Mouse (Mus musculus) liver, embryonic 13.5 days (tissue): ENCODE measurements at regions not wholly inside any gene's neighbourhood (a gene's known extent, or its start where the extent isn't known, plus 50 kb on each side); places are given as distances from the start of the nearest gene placed in this dataset.

Experiments used
- ATAC-seq: fragments of 200-750 bp; cut with Nextera tagmentation; 2 replicates; pipeline ENCODE4 v1.8.0; 2017; ENCODE audit warnings: low read depth, mild to moderate bottlenecking, moderate number of reproducible peaks, moderate library complexity
- DNase-seq: peaks from one replicate; pipeline ENCODE4 v3.0.0; 2022
- H3K27ac ChIP-seq: fragments of 300-500 bp; sonication (generic); 2 replicates; pipeline ENCODE4 v1.5.1; 2015; ENCODE audit warnings: moderate library complexity, mild to moderate bottlenecking, inconsistent platforms
- H3K27me3 ChIP-seq: fragments of 300-500 bp; sonication (generic); 2 replicates; pipeline ENCODE4 v1.6.1; 2015; ENCODE audit warnings: mild to moderate bottlenecking, inconsistent platforms
- H3K36me3 ChIP-seq: fragments of 300-500 bp; sonication (generic); 2 replicates; pipeline ENCODE4 v1.6.1; 2015; ENCODE audit warnings: mild to moderate bottlenecking, inconsistent platforms
- H3K4me1 ChIP-seq: fragments of 300-500 bp; sonication (generic); replicated peaks from 2 replicates; pipeline ENCODE4 v1.6.1; 2015; ENCODE audit warnings: inconsistent platforms
- H3K4me2 ChIP-seq: fragments of 300-500 bp; sonication (generic); 2 replicates; pipeline ENCODE4 v1.6.1; 2015; ENCODE audit warnings: inconsistent platforms, mild to moderate bottlenecking, moderate library complexity
- H3K4me3 ChIP-seq: fragments of 300-500 bp; sonication (generic); replicated peaks from 2 replicates; pipeline ENCODE4 v1.5.1; 2015; ENCODE audit warnings: mild to moderate bottlenecking, inconsistent platforms
- H3K9ac ChIP-seq: fragments of 300-500 bp; sonication (generic); 2 replicates; pipeline ENCODE4 v1.6.1; 2015; ENCODE audit warnings: mild to moderate bottlenecking, inconsistent platforms
- H3K9me3 ChIP-seq: fragments of 300-500 bp; sonication (generic); replicated peaks from 2 replicates; pipeline ENCODE4 v1.6.1; 2016; ENCODE audit warnings: inconsistent platforms
- WGBS: fragments of 180-500 bp; shearing (Covaris S2); methylation state at CpG from one replicate; pipeline ENCODE4 v1.1.7; 2015; ENCODE audit not compliant: insufficient replicate concordance; 5-methylcytosine and 5-hydroxymethylcytosine counted together

- no peaks in the 10 kb centered on the region for H3K9me3 ChIP-seq
- H3K36me3 ChIP-seq = no peaks in the 10 kb centered on the region
- DNase-seq (no peak), ATAC-seq (no peak)
- no peak overlapping the region for H3K27ac ChIP-seq
- no peak overlapping the region for H3K4me2 ChIP-seq
- H3K4me3 ChIP-seq = no peak overlapping the region
- 51% methylated on average over 2 of the region's 2 CpGs for WGBS
- H3K27me3 ChIP-seq = no peaks in the 10 kb centered on the region
- H3K9ac ChIP-seq = no peak overlapping the region
- no peaks in the 10 kb centered on the region for H3K4me1 ChIP-seq
Measured at GRCm38 (mm10) chr16:86318898-86319297, 417.3 kb upstream of the Adamts5 start.

- ATAC-seq (no peak), DNase-seq (no peak)
- Histone ChIP-seq H3K9me3 (no peaks in the 10 kb centered on the region), H3K4me2 (no peak overlapping the region), H3K9ac (no peak overlapping the region), H3K27me3 (no peaks in the 10 kb centered on the region), H3K27ac (no peak overlapping the region), H3K4me3 (no peak overlapping the region), H3K36me3 (no peaks in the 10 kb centered on the region), H3K4me1 (no peaks in the 10 kb centered on the region)
- WGBS = 53% methylated on average over 2 of the region's 2 CpGs
Measured at GRCm38 (mm10) chr16:86309696-86310095, 408.1 kb upstream of the Adamts5 start.

- ATAC-seq (no peak), DNase-seq (no peak)
- Histone ChIP-seq H3K9me3 (no peaks in the 10 kb centered on the region), H3K27me3 (no peaks in the 10 kb centered on the region), H3K27ac (no peak overlapping the region), H3K4me1 (no peaks in the 10 kb centered on the region), H3K4me2 (no peak overlapping the region), H3K4me3 (no peak overlapping the region), H3K9ac (no peak overlapping the region), H3K36me3 (no peaks in the 10 kb centered on the region)
- 66% methylated on average over 2 of the region's 2 CpGs for whole genome bisulfite sequencing
Measured at GRCm38 (mm10) chr16:86303869-86304268, 402.2 kb upstream of the Adamts5 start.

GRCm38 (mm10) chr16:86302451-86303145 is 401.0 kb upstream of the Adamts5 start:
- no peak for ATAC-seq
- H3K36me3 ChIP-seq = no peaks in the 10 kb centered on the region
- H3K4me1 ChIP-seq = no peaks in the 10 kb centered on the region
- H3K27me3 ChIP-seq = no peaks in the 10 kb centered on the region
- no peak overlapping the region for H3K27ac ChIP-seq
- DNase-seq = no peak
- H3K4me2 ChIP-seq = no peak overlapping the region
- WGBS = 50% methylated on average over 3 of the region's 3 CpGs
- no peaks in the 10 kb centered on the region for H3K9me3 ChIP-seq
- no peak overlapping the region for H3K4me3 ChIP-seq
- H3K9ac ChIP-seq = no peak overlapping the region

DNA sequence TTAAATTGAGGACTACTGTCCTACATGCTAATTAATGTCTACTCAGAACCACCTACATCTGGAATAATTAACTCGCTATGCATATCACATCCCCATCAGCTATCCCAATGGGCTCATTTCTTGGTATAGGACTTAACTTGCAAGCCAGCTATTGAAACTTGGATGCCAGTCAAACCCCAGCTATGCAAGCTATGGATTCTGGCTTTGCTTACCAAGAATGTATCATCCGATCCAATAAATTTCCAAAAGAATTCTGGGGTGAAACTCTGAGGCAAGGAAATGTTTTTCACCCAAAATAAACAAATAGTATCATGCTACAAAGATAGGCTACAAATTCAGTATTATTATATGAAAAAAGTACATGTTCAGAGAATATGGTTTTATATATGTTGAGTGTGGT is 392.8 kb upstream of the Adamts5 start:
- no peak overlapping the region for H3K4me2 ChIP-seq
- H3K4me3 ChIP-seq = no peak overlapping the region
- H3K4me1 ChIP-seq = no peaks in the 10 kb centered on the region
- H3K36me3 ChIP-seq = no peaks in the 10 kb centered on the region
- no peaks in the 10 kb centered on the region for H3K27me3 ChIP-seq
- ATAC-seq = no peak
- H3K9me3 ChIP-seq = no peaks in the 10 kb centered on the region
- no peak overlapping the region for H3K27ac ChIP-seq
- no peak for DNase-seq
- no peak overlapping the region for H3K9ac ChIP-seq
- WGBS = 57% methylated on average over 2 of the region's 2 CpGs

GRCm38 (mm10) chr16:86281326-86281725 is 379.7 kb upstream of the Adamts5 start:
- no peaks in the 10 kb centered on the region for H3K36me3 ChIP-seq
- H3K27ac ChIP-seq = no peak overlapping the region
- no peak overlapping the region for H3K9ac ChIP-seq
- H3K4me2 ChIP-seq = no peak overlapping the region
- ATAC-seq (no peak), DNase-seq (no peak)
- H3K9me3 ChIP-seq = no peaks in the 10 kb centered on the region
- H3K27me3 ChIP-seq = no peaks in the 10 kb centered on the region
- WGBS = 75% methylated on average over 2 of the region's 2 CpGs
- no peaks in the 10 kb centered on the region for H3K4me1 ChIP-seq
- H3K4me3 ChIP-seq = no peak overlapping the region

DNA sequence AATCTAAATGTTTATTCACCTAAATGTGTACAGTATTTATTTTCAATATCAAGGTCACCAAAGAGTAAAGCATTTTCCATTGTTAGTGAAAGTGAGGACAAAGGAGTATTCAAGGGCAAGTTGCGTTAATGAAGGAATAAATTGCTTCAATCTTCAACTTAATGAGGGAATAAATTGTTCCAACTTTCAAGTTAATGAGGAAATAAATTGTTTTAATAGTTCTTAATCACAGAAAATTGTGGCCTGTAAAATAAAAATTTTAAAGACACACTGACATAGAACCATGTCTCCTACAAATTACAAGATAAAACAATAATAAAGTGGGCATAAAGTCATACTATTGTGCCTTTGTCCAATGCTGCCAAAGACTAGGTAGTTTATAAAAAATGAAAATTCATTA is 375.4 kb upstream of the Adamts5 start:
- ATAC-seq = no peak
- H3K4me3 ChIP-seq = no peak overlapping the region
- no peaks in the 10 kb centered on the region for H3K36me3 ChIP-seq
- H3K27me3 ChIP-seq = no peaks in the 10 kb centered on the region
- no peak overlapping the region for H3K27ac ChIP-seq
- H3K9me3 ChIP-seq = no peaks in the 10 kb centered on the region
- H3K4me1 ChIP-seq = no peaks in the 10 kb centered on the region
- 62% methylated on average over 1 of the region's 1 CpGs for WGBS
- DNase-seq = no peak
- no peak overlapping the region for H3K9ac ChIP-seq
- no peak overlapping the region for H3K4me2 ChIP-seq

- no peak overlapping the region for H3K9ac ChIP-seq
- DNase-seq (no peak), ATAC-seq (no peak)
- no peaks in the 10 kb centered on the region for H3K9me3 ChIP-seq
- H3K4me3 ChIP-seq = no peak overlapping the region
- no peak overlapping the region for H3K4me2 ChIP-seq
- H3K27me3 ChIP-seq = no peaks in the 10 kb centered on the region
- H3K4me1 ChIP-seq = no peaks in the 10 kb centered on the region
- H3K27ac ChIP-seq = no peak overlapping the region
- WGBS = 15% methylated on average over 8 of the region's 8 CpGs
- no peaks in the 10 kb centered on the region for H3K36me3 ChIP-seq
Measured at GRCm38 (mm10) chr16:86261612-86262011, 360.0 kb upstream of the Adamts5 start.

- H3K36me3 ChIP-seq = no peaks in the 10 kb centered on the region
- no peak overlapping the region for H3K27ac ChIP-seq
- ATAC-seq = no peak
- no peak overlapping the region for H3K4me2 ChIP-seq
- no peak overlapping the region for H3K9ac ChIP-seq
- H3K9me3 ChIP-seq = no peaks in the 10 kb centered on the region
- no peaks in the 10 kb centered on the region for H3K27me3 ChIP-seq
- no peaks in the 10 kb centered on the region for H3K4me1 ChIP-seq
- DNase-seq = no peak
- H3K4me3 ChIP-seq = no peak overlapping the region
Measured at GRCm38 (mm10) chr16:86252630-86253029, 351.0 kb upstream of the Adamts5 start.

DNA sequence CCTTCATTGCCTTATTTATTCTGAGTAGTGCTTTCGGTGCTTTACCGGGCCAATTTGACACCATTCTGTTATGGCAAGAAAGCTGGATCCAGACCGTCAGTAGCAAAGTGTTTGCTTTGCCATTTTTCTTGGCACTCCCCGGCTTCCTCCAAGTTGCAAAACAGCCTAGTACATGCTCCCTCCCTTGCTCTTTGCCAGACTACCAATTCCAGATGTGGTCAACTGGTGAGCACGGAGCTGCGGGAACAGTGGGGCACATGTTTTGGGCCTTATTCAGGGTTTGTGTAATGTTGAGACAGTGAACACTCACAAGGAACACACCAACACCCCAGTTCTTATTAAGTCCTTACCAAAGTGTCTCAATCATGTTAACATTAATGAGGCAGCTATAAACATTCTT is 348.4 kb upstream of the Adamts5 start:
- 74% methylated on average over 6 of the region's 6 CpGs for WGBS
- DNase-seq = no peak
- H3K36me3 ChIP-seq = no peaks in the 10 kb centered on the region
- no peaks in the 10 kb centered on the region for H3K9me3 ChIP-seq
- H3K4me3 ChIP-seq = no peak overlapping the region
- H3K27me3 ChIP-seq = no peaks in the 10 kb centered on the region
- H3K27ac ChIP-seq = no peak overlapping the region
- H3K9ac ChIP-seq = no peak overlapping the region
- H3K4me1 ChIP-seq = no peaks in the 10 kb centered on the region
- no peak for ATAC-seq
- no peak overlapping the region for H3K4me2 ChIP-seq

- ATAC-seq (no peak), DNase-seq (no peak)
- Histone ChIP-seq H3K36me3 (no peaks in the 10 kb centered on the region), H3K4me2 (no peak overlapping the region), H3K9me3 (no peaks in the 10 kb centered on the region), H3K4me3 (no peak overlapping the region), H3K4me1 (no peaks in the 10 kb centered on the region), H3K9ac (no peak overlapping the region), H3K27ac (no peak overlapping the region), H3K27me3 (no peaks in the 10 kb centered on the region)
- WGBS = 64% methylated on average over 2 of the region's 2 CpGs
Measured at GRCm38 (mm10) chr16:86244191-86244590, 342.6 kb upstream of the Adamts5 start.

GRCm38 (mm10) chr16:86242766-86243510 is 341.3 kb upstream of the Adamts5 start:
- no peak overlapping the region for H3K4me2 ChIP-seq
- H3K27ac ChIP-seq = no peak overlapping the region
- H3K4me1 ChIP-seq = no peaks in the 10 kb centered on the region
- H3K36me3 ChIP-seq = no peaks in the 10 kb centered on the region
- ATAC-seq = no peak
- no peak for DNase-seq
- no peaks in the 10 kb centered on the region for H3K27me3 ChIP-seq
- WGBS = 56% methylated on average over 3 of the region's 3 CpGs
- H3K9me3 ChIP-seq = no peaks in the 10 kb centered on the region
- H3K9ac ChIP-seq = no peak overlapping the region
- H3K4me3 ChIP-seq = no peak overlapping the region
